Mouse (Mus musculus) CD4-positive naive resting alpha-beta T cell, adult 57 days (primary cell): Measurements from ENCODE around the gene Henmt1. TPM values are rescaled to one million over a fixed set of nuclear protein-coding genes. Genes with fewer than 3 reads are reported as not detected.

Experiments
- total RNA-seq: library from RNA; stranded (reverse); gene quantifications from one replicate; pipeline ENCODE4 v1.2.4, GENCODE M21; 2023

Henmt1 gene
- 1.3 TPM for total RNA-seq

DNA sequence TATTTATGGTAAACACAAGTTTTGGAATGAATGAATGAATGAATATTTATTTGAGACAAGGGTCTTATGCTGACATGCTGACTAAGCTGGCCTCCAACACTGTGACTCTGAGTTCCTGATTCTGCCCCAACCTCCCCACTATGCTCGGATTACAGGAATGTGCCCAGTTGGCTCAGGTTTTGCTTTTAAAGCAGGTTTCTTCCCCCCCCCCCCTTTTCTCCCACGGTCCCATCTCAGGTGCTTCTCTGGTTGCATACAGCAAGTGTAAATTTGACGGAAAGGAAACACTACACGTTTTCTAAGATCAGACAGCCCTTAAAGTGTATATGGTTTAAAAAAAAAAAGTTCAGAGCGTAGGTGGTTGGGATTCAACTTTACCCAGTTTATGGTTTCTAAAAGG, at the start of gene Henmt1:
Gene Henmt1, plus strand, starts transcription at position 301 of the 400 bp plus-strand sequence.

GRCm38 (mm10) chr3:108889908-108890307, 49.8 kb upstream of the Henmt1 start, which contains the start of gene Fndc7:
Gene Fndc7 (minus strand): TSS chr3:108890008.

GRCm38 (mm10) chr3:108911548-108912413, 27.9 kb upstream of the Henmt1 start, which contains the start of gene Prpf38b:
Gene Prpf38b (minus strand): TSS chr3:108911727.

DNA sequence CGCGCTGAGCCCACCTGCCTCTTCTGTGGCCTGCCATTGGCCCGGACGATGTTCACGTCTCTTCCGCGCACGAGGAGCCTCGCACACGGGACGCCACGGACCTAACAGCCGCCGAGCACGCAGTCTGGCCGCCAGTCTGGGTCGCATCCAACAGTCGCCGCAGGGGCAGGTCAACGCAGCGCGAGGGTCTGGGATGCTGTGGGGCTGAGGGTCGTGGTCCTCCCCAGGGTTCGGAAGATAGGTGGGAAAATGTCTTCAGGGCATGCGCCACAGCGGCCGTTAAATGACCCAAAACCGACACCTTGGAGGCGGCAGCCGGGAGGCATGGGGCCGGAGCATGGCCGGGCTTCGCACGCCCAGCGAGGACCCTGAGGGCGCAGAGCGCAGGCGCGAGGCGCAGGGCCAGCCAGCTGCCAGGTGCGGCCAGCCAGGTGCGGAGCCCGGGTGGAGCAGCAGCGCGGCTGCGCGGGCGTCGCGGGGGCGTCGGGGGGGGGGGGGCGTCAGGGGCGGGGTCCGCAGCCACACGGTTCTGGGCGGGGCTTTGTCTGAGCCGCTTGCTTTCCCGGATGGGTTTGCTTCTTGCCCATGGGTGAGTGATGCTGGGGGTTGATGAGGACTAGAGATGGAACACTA, 444 bp downstream of the Henmt1 start, which contains the start of gene Gm9857:
Gene Gm9857, minus strand, starts transcription at position 445 of the 633 bp plus-strand sequence.

Other genes with a start within 250 kb of the Henmt1 start
- gene Gpsm2, start 217.6 kb upstream of the Henmt1 start, total RNA-seq, result 5.7 TPM
- not detected for gene Aknad1, start 200.2 kb upstream of the Henmt1 start, total RNA-seq
- gene Stxbp3, start 99.3 kb upstream of the Henmt1 start, total RNA-seq, result 79.2 TPM
- not detected for gene Fndc7, start 49.9 kb upstream of the Henmt1 start, total RNA-seq
- 244 TPM for gene Prpf38b, start 28.1 kb upstream of the Henmt1 start, total RNA-seq
- gene Gm9857, start 572 bp downstream of the Henmt1 start, total RNA-seq, result not detected
- gene Fam102b, start 87.7 kb downstream of the Henmt1 start, total RNA-seq, result 10.2 TPM
- not detected for gene Slc25a54, start 140.6 kb downstream of the Henmt1 start, total RNA-seq
- gene Slc25a24, start 183.3 kb downstream of the Henmt1 start, total RNA-seq, result 8.6 TPM